Comparison of ENCODE assay signal across 32 mouse cellular contexts in genomic region chr11:46620414-46621168, GRCm38 (mm10). TPM values are rescaled to one million over a fixed set of nuclear protein-coding genes. Genes with fewer than 3 reads are reported as not detected.
"Had no signal": no experiment of that assay in that cellular context is flagged by ENCODE, and none has a peak within 500 bp of the region (broad histone marks: within the 10 kb centered on the region; RNA-seq: fewer than 3 reads in every experiment).

No protein-coding gene starts in this region.

- H3K9me3 ChIP-seq: liver, embryonic 13.5 days; midbrain, embryonic 15.5 days; neural tube, embryonic 12.5 days; neural tube, embryonic 15.5 days had no signal

- ATAC-seq: intestine, embryonic 16.5 days had no signal

- H3K9ac ChIP-seq: liver, embryonic 13.5 days; midbrain, embryonic 15.5 days; neural tube, embryonic 12.5 days; neural tube, embryonic 15.5 days had no signal

- H3K27me3 ChIP-seq: liver, embryonic 13.5 days; midbrain, embryonic 15.5 days; neural tube, embryonic 12.5 days; neural tube, embryonic 15.5 days had no signal

- DNase-seq: kidney, adult 18-20 months; kidney, adult 9 months; kidney, postnatal 14 days; kidney, postnatal 4 days; liver, embryonic 13.5 days; lung, adult 2 months; lung, postnatal 14 days; lung, postnatal 4 days; right cerebral cortex, adult 18-20 months; thymus, adult 18-20 months; thymus, postnatal 4 days had no signal

- H3K4me3 ChIP-seq: left cerebral cortex, adult 2 months; liver, embryonic 13.5 days; midbrain, embryonic 15.5 days; neural tube, embryonic 12.5 days; neural tube, embryonic 15.5 days had no signal

- H3K36me3 ChIP-seq: liver, embryonic 13.5 days; midbrain, embryonic 15.5 days; neural tube, embryonic 12.5 days; neural tube, embryonic 15.5 days had no signal

- H3K4me2 ChIP-seq: liver, embryonic 13.5 days; midbrain, embryonic 11.5 days; midbrain, embryonic 15.5 days; neural tube, embryonic 12.5 days; neural tube, embryonic 15.5 days had no signal

- H3K27ac ChIP-seq: left cerebral cortex, adult 2 months; liver, embryonic 13.5 days; midbrain, embryonic 15.5 days; neural tube, embryonic 12.5 days; neural tube, embryonic 15.5 days had no signal

- H3K4me1 ChIP-seq: liver, embryonic 13.5 days; midbrain, embryonic 15.5 days; neural tube, embryonic 12.5 days; neural tube, embryonic 15.5 days had no signal

RNA-seq across cellular contexts. Expression of gene Dppa1, which starts 8.5 kb away (rescaled TPM):
- total RNA-seq: layer of hippocampus, adult 8-10 months; left cerebral cortex, postnatal 10 days; left cerebral cortex, postnatal 36 days; liver, adult 2 months; megakaryocyte progenitor cell, adult 5-6 weeks; megakaryocyte-erythroid progenitor cell, adult 5-6 weeks had no signal
- polyA plus RNA-seq: intestine, embryonic 16.5 days; kidney, embryonic 16.5 days; limb, embryonic 11.5 days; limb, embryonic 14.5 days; liver, adult 2 months; liver, embryonic 13.5 days; liver, embryonic 16.5 days; lung, adult 2 months; lung, embryonic 16.5 days; midbrain, embryonic 11.5 days; midbrain, embryonic 15.5 days; neural tube, embryonic 12.5 days; neural tube, embryonic 15.5 days; small intestine, adult 2 months; spleen, adult 2 months; stomach, embryonic 16.5 days; testis, adult 2 months had no signal

RNA-seq across cellular contexts. Expression of gene BC053393, which starts 49.3 kb away (rescaled TPM):
- total RNA-seq: left cerebral cortex, adult 2 months; liver, adult 2 months; megakaryocyte progenitor cell, adult 5-6 weeks; megakaryocyte-erythroid progenitor cell, adult 5-6 weeks had no signal
- polyA plus RNA-seq: intestine, embryonic 16.5 days; kidney, embryonic 16.5 days; limb, embryonic 11.5 days; liver, adult 2 months; liver, embryonic 13.5 days; liver, embryonic 16.5 days; lung, embryonic 16.5 days; midbrain, embryonic 11.5 days; midbrain, embryonic 15.5 days; neural tube, embryonic 12.5 days; neural tube, embryonic 15.5 days; small intestine, adult 2 months; spleen, adult 2 months; stomach, embryonic 16.5 days; testis, adult 2 months had no signal
